Mouse (Mus musculus): ENCODE results near the gene Naa16.

GRCm38 (mm10) chr14:79291629-79292028 is 98.9 kb downstream of the Naa16 start:
- TF ChIP-seq POLR2A (IDR thresholded peaks at IDR 0.05; ENCODE audit: borderline replicate concordance, low read depth, low read length) (no peak), CTCF (IDR thresholded peaks at IDR 0.05; ENCODE audit: low read depth, low read length) (no peak)

Measured in bone marrow macrophage, adult 2 months (primary cell).